Mouse (Mus musculus): ENCODE measurements at regions not wholly inside any gene's neighbourhood (a gene's known extent, or its start where the extent isn't known, plus 50 kb on each side); places are given as distances from the start of the nearest gene placed in this dataset.

- H3K27me3 ChIP-seq (replicated peaks): no peaks in the 10 kb centered on the region
- no peak overlapping the region for H3K4me3 ChIP-seq (replicated peaks in 1 of 3; ENCODE audit: low read depth in 2 of 3, low read length in 2 of 3, poor library complexity in 1 of 3)
- in situ Hi-C loops (cut with MboI; ENCODE audit: low pct_ligation_motif_present, low pct_unique_long_range_greater_than_20kb, low sequenced_read_pairs) (loop anchor here (25.0 kb wide), 1 partner anchor 251 kb away; no protein-coding TSS in a partner anchor), dilution Hi-C loops (cut with MboI; ENCODE audit: extremely low pct_ligation_motif_present, extremely low pct_unique_long_range_greater_than_20kb, low sequenced_read_pairs) (no loop called here)
- TF ChIP-seq USF1 (IDR thresholded peaks at IDR 0.05; ENCODE audit: low read depth, low read length) (no peak), RAD21 (IDR thresholded peaks at IDR 0.05; ENCODE audit: low read depth, low read length) (peak; percentile 85), MEF2A (IDR thresholded peaks at IDR 0.05; ENCODE audit: borderline replicate concordance, low read depth, low read length) (no peak), TBP (conservative IDR thresholded peaks at IDR 0.05; ENCODE audit: low read depth, low read length) (no peak), SIN3A (IDR thresholded peaks at IDR 0.05; ENCODE audit: low read length) (no peak), KAT2A (IDR thresholded peaks at IDR 0.05; ENCODE audit: insufficient replicate concordance, low read length) (no peak), SMC3 (IDR thresholded peaks at IDR 0.05; ENCODE audit: low read depth, low read length) (peak; percentile 88), BHLHE40 (IDR thresholded peaks at IDR 0.05; ENCODE audit: low read depth, low read length) (no peak), ETS1 (conservative IDR thresholded peaks at IDR 0.05; ENCODE audit: low read depth, low read length) (no peak), JUN (IDR thresholded peaks at IDR 0.05; ENCODE audit: insufficient read depth, low read depth, low read length) (no peak), CHD2 (IDR thresholded peaks at IDR 0.05; ENCODE audit: low read length) (no peak), MYC (IDR thresholded peaks at IDR 0.05; ENCODE audit: low read depth, low read length) (no peak), ZNF384 (IDR thresholded peaks at IDR 0.05; ENCODE audit: low read depth, low read length) (peak; percentile 51; the same call in 1 of the 2 replicates), POLR2AphosphoS2 (IDR thresholded peaks at IDR 0.05; ENCODE audit: low read depth, low read length) (no peak), NRF1 (IDR thresholded peaks at IDR 0.05; ENCODE audit: low read depth, low read length) (no peak), ELF1 (IDR thresholded peaks at IDR 0.05; ENCODE audit: low read depth, low read length) (peak; percentile 44; the same call in 1 of the 2 replicates), ZC3H11A (IDR thresholded peaks at IDR 0.05; ENCODE audit: low read depth, low read length) (peak; percentile 71), JUND (conservative IDR thresholded peaks at IDR 0.05; ENCODE audit: low read depth, low read length) (no peak), TCF12 (IDR thresholded peaks at IDR 0.05; ENCODE audit: low read depth, low read length) (no peak), MAZ (IDR thresholded peaks at IDR 0.05; ENCODE audit: low read depth, low read length) (no peak), CTCF (conservative IDR thresholded peaks at IDR 0.05 in 1 of 2, IDR thresholded peaks at IDR 0.05 in 1 of 2; ENCODE audit: low read depth in 2 of 2, low read length in 2 of 2) (peak; percentile 11 to 77; a peak in 2 of 4 replicates), MAFK (IDR thresholded peaks at IDR 0.05; ENCODE audit: insufficient replicate concordance, low read length) (no peak), EP300 (IDR thresholded peaks at IDR 0.05; ENCODE audit: low read length) (no peak), UBTF (IDR thresholded peaks at IDR 0.05; ENCODE audit: low read depth, low read length) (no peak), POLR2A (IDR thresholded peaks at IDR 0.05; ENCODE audit: low read depth, low read length) (no peak)
- DNase-seq (ENCODE audit: extremely low read depth): peak; percentile 12
- H3K4me1 ChIP-seq (ENCODE audit: control insufficient read depth in 1 of 2, insufficient read depth in 2 of 2): no peaks in the 10 kb centered on the region
- H3K9me3 ChIP-seq (replicated peaks; ENCODE audit: low read length): no peaks in the 10 kb centered on the region
- no peaks in the 10 kb centered on the region for H3K36me3 ChIP-seq (replicated peaks in 1 of 2; ENCODE audit: control insufficient read depth in 1 of 2, insufficient read depth in 1 of 2, low read length in 1 of 2)
- no peak overlapping the region for H3K9ac ChIP-seq (ENCODE audit: insufficient read depth, low read depth)
- no peaks in the 10 kb centered on the region for H3K79me2 ChIP-seq (replicated peaks; ENCODE audit: control insufficient read depth, extremely low read depth, insufficient read depth, poor library complexity, severe bottlenecking)
- no peak overlapping the region for H3K4me2 ChIP-seq (ENCODE audit: insufficient read depth, low read depth, poor library complexity, severe bottlenecking)
- no peak overlapping the region for H3K27ac ChIP-seq (ENCODE audit: insufficient read depth, low read depth)
Measured at GRCm38 (mm10) chr10:44761324-44761723, 233.0 kb upstream of the Prdm1 start.

Data from CH12.LX (cell line).